Mouse (Mus musculus) hindbrain, embryonic 12.5 days (tissue): ENCODE results near the gene Tcn2. TPM values are rescaled to one million over a fixed set of nuclear protein-coding genes. Genes with fewer than 3 reads are reported as not detected.

Source experiments
- ATAC-seq: fragments of 200-750 bp; cut with Nextera tagmentation; 2 replicates; pipeline ENCODE4 v1.8.0; 2017; ENCODE audit warnings: moderate TSS enrichment; ENCODE audit not compliant: low FRiP score
- H3K27ac ChIP-seq: fragments of 300-500 bp; sonication (generic); 2 replicates; pipeline ENCODE4 v1.5.1; 2016; ENCODE audit warnings: mild to moderate bottlenecking
- H3K27me3 ChIP-seq: fragments of 300-500 bp; sonication (generic); 2 replicates; pipeline ENCODE4 v1.6.1; 2016; ENCODE audit warnings: mild to moderate bottlenecking
- H3K36me3 ChIP-seq: fragments of 300-500 bp; sonication (generic); 2 replicates; pipeline ENCODE4 v1.6.1; 2016; ENCODE audit warnings: mild to moderate bottlenecking
- H3K4me1 ChIP-seq: fragments of 300-500 bp; sonication (generic); 2 replicates; pipeline ENCODE4 v1.6.1; 2016
- H3K4me2 ChIP-seq: fragments of 300-500 bp; sonication (generic); replicated peaks from 2 replicates; pipeline ENCODE4 v1.6.1; 2016; ENCODE audit warnings: mild to moderate bottlenecking
- H3K4me3 ChIP-seq: fragments of 300-500 bp; sonication (generic); 2 replicates; pipeline ENCODE4 v1.5.1; 2016; ENCODE audit warnings: mild to moderate bottlenecking
- H3K9ac ChIP-seq: fragments of 300-500 bp; sonication (generic); 2 replicates; pipeline ENCODE4 v1.6.1; 2016; ENCODE audit warnings: mild to moderate bottlenecking, moderate library complexity
- H3K9me3 ChIP-seq: fragments of 300-500 bp; sonication (generic); replicated peaks from 2 replicates; pipeline ENCODE4 v1.6.1; 2016; ENCODE audit warnings: mild to moderate bottlenecking
- WGBS: fragments of 180-500 bp; shearing (Covaris S2); methylation state at CpG from one replicate; pipeline ENCODE4 v1.1.7; 2016; 5-methylcytosine and 5-hydroxymethylcytosine counted together
- polyA plus RNA-seq: library from polyadenylated mRNA; unstranded; fragments of >200 nt; fragmentation: Nextera tagmentation; extraction: Ambion mirVana; gene quantifications from 2 replicates; pipeline ENCODE4 v1.2.1, GENCODE M21; 2016

Tcn2 gene
- polyA plus RNA-seq, 1 experiment from 2014 or later, result 34.1 TPM

DNA sequence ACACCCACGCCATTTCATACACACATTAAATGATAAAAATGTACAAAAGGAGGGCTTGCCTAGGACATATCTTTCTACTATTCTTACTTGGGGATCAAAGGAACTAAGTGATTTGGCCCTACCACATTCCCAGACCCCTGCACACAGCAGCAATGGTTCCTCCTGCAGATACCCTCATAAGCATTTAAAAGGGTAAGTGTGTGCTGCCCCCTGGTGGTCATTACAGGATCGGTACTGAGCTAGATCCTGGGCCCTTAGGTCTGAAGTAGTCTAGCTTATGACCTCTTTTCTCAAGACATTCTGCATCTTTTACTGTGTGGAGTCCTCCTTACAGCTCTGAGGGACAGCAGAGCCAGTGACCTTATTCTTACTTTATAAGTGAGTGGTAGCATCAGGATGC lies 52.1 kb downstream of the Tcn2 start:
- ATAC-seq, result no peak

GRCm38 (mm10) chr11:3878660-3879059 lies 53.3 kb downstream of the Tcn2 start:
- Histone ChIP-seq H3K4me1 (no peaks in the 10 kb centered on the region), H3K27ac (no peak overlapping the region), H3K4me2 (no peak overlapping the region), H3K27me3 (0 out of 2 replicates have a peak, but pooled peaks cover 6% of the 10 kb centered on the region), H3K4me3 (no peak overlapping the region), H3K9ac (no peak overlapping the region), H3K36me3 (no peaks in the 10 kb centered on the region), H3K9me3 (no peaks in the 10 kb centered on the region)
- 76% methylated on average over 7 of the region's 7 CpGs for WGBS
- no peak for ATAC-seq

More for the DNA sequence above, 52.1 kb downstream of the Tcn2 start:
- H3K27me3 ChIP-seq, result 0 out of 2 replicates have a peak, but pooled peaks cover 6% of the 10 kb centered on the region
- WGBS, result 42% methylated on average over 2 of the region's 2 CpGs
- no peak overlapping the region for H3K27ac ChIP-seq
- H3K4me3 ChIP-seq, result no peak overlapping the region
- H3K9me3 ChIP-seq, result no peaks in the 10 kb centered on the region
- H3K36me3 ChIP-seq, result no peaks in the 10 kb centered on the region
- no peak overlapping the region for H3K4me2 ChIP-seq
- H3K9ac ChIP-seq, result no peak overlapping the region
- H3K4me1 ChIP-seq, result peaks cover 2% of the 10 kb centered on the region; the same call in 1 of the 2 replicates

DNA sequence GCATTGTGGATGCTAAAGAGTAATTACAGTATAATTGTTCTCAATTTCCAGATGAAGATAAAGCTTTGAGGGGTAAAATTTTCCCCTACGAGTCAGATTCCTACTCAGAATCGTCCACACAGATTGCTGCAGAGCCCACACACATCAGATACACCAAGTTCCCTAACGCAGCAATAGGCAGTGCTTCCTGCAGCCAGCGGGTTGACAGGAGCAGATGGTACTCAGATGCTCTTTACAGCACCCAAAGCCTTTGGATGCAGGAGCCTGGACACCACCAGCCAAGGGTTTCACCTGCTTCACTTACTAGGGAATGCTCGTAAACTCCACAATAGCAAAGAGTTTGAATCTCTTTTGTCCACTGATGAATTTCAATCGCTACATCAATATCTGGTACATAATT lies 55.5 kb downstream of the Tcn2 start:
- no peak overlapping the region for H3K4me2 ChIP-seq
- H3K4me1 ChIP-seq, result no peaks in the 10 kb centered on the region
- no peaks in the 10 kb centered on the region for H3K36me3 ChIP-seq
- no peaks in the 10 kb centered on the region for H3K9me3 ChIP-seq
- no peak overlapping the region for H3K9ac ChIP-seq
- 0 out of 2 replicates have a peak, but pooled peaks cover 5% of the 10 kb centered on the region for H3K27me3 ChIP-seq
- no peak for ATAC-seq
- no peak overlapping the region for H3K4me3 ChIP-seq
- H3K27ac ChIP-seq, result no peak overlapping the region
- 81% methylated on average over 6 of the region's 6 CpGs for WGBS

Other genes starting within 250 kb of the Tcn2 start
- 7.0 and 8.8 TPM in 2 replicates for gene Osbp2, start 68.3 kb downstream of the Tcn2 start, polyA plus RNA-seq
- gene 4921536K21Rik, start 37.1 kb downstream of the Tcn2 start, polyA plus RNA-seq, result 0.72 and 0.82 TPM in 2 replicates
- gene Dusp18, start 36.9 kb downstream of the Tcn2 start, polyA plus RNA-seq, result 27.7 and 29.1 TPM in 2 replicates
- gene Slc35e4, start 17.5 kb downstream of the Tcn2 start, polyA plus RNA-seq, result 7.6 and 7.9 TPM in 2 replicates
- 69.7 and 73.4 TPM in 2 replicates for gene Pes1, start 31.8 kb upstream of the Tcn2 start, polyA plus RNA-seq
- gene 4930556J24Rik, start 44.6 kb upstream of the Tcn2 start, polyA plus RNA-seq, result 0.20 and 0.30 TPM in 2 replicates
- gene Gal3st1, start 51.5 kb upstream of the Tcn2 start, polyA plus RNA-seq, result 3.1 and 3.3 TPM in 2 replicates
- gene Sec14l4, start 99.3 kb upstream of the Tcn2 start, polyA plus RNA-seq, result not detected in 2 replicates
- gene Sec14l3, start 132.7 kb upstream of the Tcn2 start, polyA plus RNA-seq, result not detected in 2 replicates
- gene Mtfp1, start 163.3 kb upstream of the Tcn2 start, polyA plus RNA-seq, result 5.4 and 5.6 TPM in 2 replicates
- 1.8 and 3.1 TPM in 2 replicates for gene Sec14l2, start 191.3 kb upstream of the Tcn2 start, polyA plus RNA-seq
- 42.7 and 44.5 TPM in 2 replicates for gene Rnf215, start 203.0 kb upstream of the Tcn2 start, polyA plus RNA-seq
- 9.6 and 10.4 TPM in 2 replicates for gene Ccdc157, start 228.1 kb upstream of the Tcn2 start, polyA plus RNA-seq
- gene Sf3a1, start 228.2 kb upstream of the Tcn2 start, polyA plus RNA-seq, result 72.0 and 77.6 TPM in 2 replicates